Mouse (Mus musculus) CH12.LX (cell line): ENCODE measurements at regions not wholly inside any gene's neighbourhood (a gene's known extent, or its start where the extent isn't known, plus 50 kb on each side); places are given as distances from the start of the nearest gene placed in this dataset.

Source experiments
- DNase-seq: peaks from one replicate; pipeline ENCODE4 v3.0.0-alpha.2; 2013; ENCODE audit errors: extremely low read depth
- H3K27ac ChIP-seq: 2 replicates; pipeline ENCODE4 v1.5.1; 2012; ENCODE audit warnings: low read depth, mild to moderate bottlenecking, control low read depth, moderate library complexity; ENCODE audit not compliant: insufficient read depth
- H3K27me3 ChIP-seq: replicated peaks from 2 replicates; pipeline ENCODE3; 2012; ENCODE audit warnings: inconsistent platforms
- H3K36me3 ChIP-seq, 2 experiments: replicated peaks in 1 of 2; 2 replicates each; pipeline versions ENCODE3 to v1.6.1; 2012; ENCODE audit warnings: inconsistent platforms in 1 of 2, low read length in 1 of 2, mild to moderate bottlenecking in 1 of 2, mixed read lengths in 1 of 2, moderate library complexity in 1 of 2; ENCODE audit not compliant: control insufficient read depth in 1 of 2, insufficient read depth in 1 of 2
- H3K4me1 ChIP-seq, 2 experiments: 2 replicates each; pipeline ENCODE4 v1.6.1; 2012; ENCODE audit warnings: inconsistent platforms in 1 of 2, moderate library complexity in 1 of 2; ENCODE audit not compliant: insufficient read depth in 2 of 2, control insufficient read depth in 1 of 2
- H3K4me2 ChIP-seq: 2 replicates; pipeline ENCODE4 v1.6.1; 2012; ENCODE audit warnings: low read depth, mild to moderate bottlenecking, control low read depth; ENCODE audit not compliant: poor library complexity, insufficient read depth, severe bottlenecking
- H3K4me3 ChIP-seq, 3 experiments: fragments of 150-350 bp in 1 of 3; sonication (generic) in 1 of 3; replicated peaks in 1 of 3; 2 replicates each; pipeline versions ENCODE3 to v1.5.1; 2011 to 2012; ENCODE audit warnings: low read depth in 2 of 3, low read length in 2 of 3, mild to moderate bottlenecking in 2 of 3, moderate library complexity in 2 of 3, control low read depth in 1 of 3, improper control_type of control experiment in 1 of 3, inconsistent platforms in 1 of 3, mixed read lengths in 1 of 3; ENCODE audit not compliant: poor library complexity in 1 of 3
- H3K79me2 ChIP-seq: replicated peaks from 2 replicates; pipeline ENCODE4 v1.6.1; 2012; ENCODE audit warnings: mild to moderate bottlenecking, moderate library complexity; ENCODE audit not compliant: control insufficient read depth, poor library complexity, insufficient read depth, severe bottlenecking; ENCODE audit errors: extremely low read depth
- H3K9ac ChIP-seq: 2 replicates; pipeline ENCODE4 v1.6.1; 2012; ENCODE audit warnings: low read depth, mild to moderate bottlenecking, control low read depth, moderate library complexity; ENCODE audit not compliant: insufficient read depth
- H3K9me3 ChIP-seq: replicated peaks from 2 replicates; pipeline ENCODE3; 2012; ENCODE audit warnings: low read length, inconsistent platforms, mixed read lengths
- BHLHE40 ChIP-seq: IDR thresholded peaks from 2 replicates; pipeline ENCODE4 v1.6.1; 2011; ENCODE audit warnings: mild to moderate bottlenecking, low read depth, low read length, improper control_type of control experiment
- CHD1 ChIP-seq: IDR thresholded peaks from 2 replicates; pipeline ENCODE4 v1.6.1; 2012; ENCODE audit warnings: low read depth, low read length, improper control_type of control experiment, inconsistent platforms
- CHD2 ChIP-seq: IDR thresholded peaks from 2 replicates; pipeline ENCODE4 v1.6.1; 2011; ENCODE audit warnings: low read length, improper control_type of control experiment
- CTCF ChIP-seq, 2 experiments: IDR thresholded peaks in 1 of 2; conservative IDR thresholded peaks in 1 of 2; 2 replicates each; pipeline ENCODE4 v1.5.1; 2011 to 2012; ENCODE audit warnings: low read depth in 2 of 2, low read length in 2 of 2, improper control_type of control experiment in 1 of 2, inconsistent platforms in 1 of 2, mild to moderate bottlenecking in 1 of 2, moderate library complexity in 1 of 2
- E2F4 ChIP-seq: IDR thresholded peaks from 2 replicates; pipeline ENCODE4 v1.6.1; 2011; ENCODE audit warnings: low read depth, low read length, improper control_type of control experiment; ENCODE audit not compliant: insufficient replicate concordance
- ELF1 ChIP-seq: IDR thresholded peaks from 2 replicates; pipeline ENCODE4 v1.6.1; 2014; ENCODE audit warnings: low read depth, mild to moderate bottlenecking, inconsistent platforms, low read length, improper control_type of control experiment
- EP300 ChIP-seq: IDR thresholded peaks from 2 replicates; pipeline ENCODE4 v1.6.1; 2011; ENCODE audit warnings: low read length, improper control_type of control experiment
- HCFC1 ChIP-seq: IDR thresholded peaks from 2 replicates; pipeline ENCODE4 v1.6.1; 2012; ENCODE audit warnings: low read depth, mild to moderate bottlenecking, inconsistent platforms, low read length, improper control_type of control experiment
- IRF4 ChIP-seq: IDR thresholded peaks from 2 replicates; pipeline ENCODE4 v1.6.1; 2014; ENCODE audit warnings: low read depth, mild to moderate bottlenecking, inconsistent platforms, low read length, improper control_type of control experiment
- MAFK ChIP-seq: IDR thresholded peaks from 2 replicates; pipeline ENCODE4 v1.6.1; 2011; ENCODE audit warnings: low read length, improper control_type of control experiment; ENCODE audit not compliant: insufficient replicate concordance
- MAX ChIP-seq: IDR thresholded peaks from 2 replicates; pipeline ENCODE4 v1.6.1; 2011; ENCODE audit warnings: low read length, improper control_type of control experiment
- MEF2A ChIP-seq: IDR thresholded peaks from 2 replicates; pipeline ENCODE4 v1.6.1; 2014; ENCODE audit warnings: low read depth, mild to moderate bottlenecking, inconsistent platforms, low read length, improper control_type of control experiment, borderline replicate concordance
- NRF1 ChIP-seq: IDR thresholded peaks from 2 replicates; pipeline ENCODE4 v1.6.1; 2014; ENCODE audit warnings: low read depth, mild to moderate bottlenecking, inconsistent platforms, low read length, improper control_type of control experiment, moderate library complexity
- PAX5 ChIP-seq: IDR thresholded peaks from 2 replicates; pipeline ENCODE4 v1.6.1; 2012; ENCODE audit warnings: low read length, inconsistent platforms, mixed read lengths
- POLR2AphosphoS2 ChIP-seq: IDR thresholded peaks from 2 replicates; pipeline ENCODE4 v1.6.1; 2011; ENCODE audit warnings: low read depth, low read length, improper control_type of control experiment
- RCOR1 ChIP-seq: conservative IDR thresholded peaks from 2 replicates; pipeline ENCODE4 v1.6.1; 2012; ENCODE audit warnings: low read depth, mild to moderate bottlenecking, inconsistent platforms, low read length, improper control_type of control experiment
- TBP ChIP-seq: conservative IDR thresholded peaks from 2 replicates; pipeline ENCODE4 v1.6.1; 2011; ENCODE audit warnings: low read depth, low read length, improper control_type of control experiment
- UBTF ChIP-seq: IDR thresholded peaks from 2 replicates; pipeline ENCODE4 v1.6.1; 2012; ENCODE audit warnings: low read depth, mild to moderate bottlenecking, inconsistent platforms, low read length, improper control_type of control experiment, moderate library complexity
- ZKSCAN1 ChIP-seq: IDR thresholded peaks from 2 replicates; pipeline ENCODE4 v1.6.1; 2012; ENCODE audit warnings: low read depth, inconsistent platforms, low read length, improper control_type of control experiment, borderline replicate concordance
- dilution Hi-C: fragments of 300-500 bp; cut with MboI; formaldehyde crosslinking; loops from 2 replicates; pipeline ENCODE4 v1.14.3; 2020; ENCODE audit warnings: low sequenced_read_pairs; ENCODE audit not compliant: extremely low pct_unique_long_range_greater_than_20kb, extremely low pct_ligation_motif_present
- in situ Hi-C: fragments of 300-500 bp; cut with MboI; formaldehyde crosslinking; loops from 3 replicates; pipeline ENCODE4 v1.14.3; 2019; ENCODE audit warnings: low sequenced_read_pairs, low pct_ligation_motif_present, low pct_unique_long_range_greater_than_20kb, mixed read lengths

- no peaks in the 10 kb centered on the region for H3K4me1 ChIP-seq
- no peaks in the 10 kb centered on the region for H3K27me3 ChIP-seq
- dilution Hi-C loops = no loop called here
- no peak for TF ChIP-seq MEF2A
- no peak for TF ChIP-seq CHD1
- TF ChIP-seq CHD2 = no peak
- TF ChIP-seq EP300 = no peak
- TF ChIP-seq ZKSCAN1 = no peak
- no peak for TF ChIP-seq E2F4
- no peaks in the 10 kb centered on the region for H3K36me3 ChIP-seq
- no peak overlapping the region for H3K27ac ChIP-seq
- H3K9ac ChIP-seq = no peak overlapping the region
- no peak overlapping the region for H3K4me2 ChIP-seq
- in situ Hi-C loops = no loop called here
- DNase-seq = no peak
- H3K79me2 ChIP-seq = no peaks in the 10 kb centered on the region
- H3K9me3 ChIP-seq = peaks cover 20% of the 10 kb centered on the region
- H3K4me3 ChIP-seq = no peak overlapping the region
Observed at GRCm38 (mm10) chr1:47432829-47433228, 540.2 kb upstream of the Slc39a10 start.

GRCm38 (mm10) chr1:47405164-47405563 lies 512.5 kb upstream of the Slc39a10 start:
- no peaks in the 10 kb centered on the region for H3K36me3 ChIP-seq
- H3K27me3 ChIP-seq = no peaks in the 10 kb centered on the region
- dilution Hi-C loops = no loop called here
- no peak overlapping the region for H3K9ac ChIP-seq
- H3K4me1 ChIP-seq = no peaks in the 10 kb centered on the region
- H3K4me2 ChIP-seq = no peak overlapping the region
- DNase-seq = no peak
- TF ChIP-seq HCFC1 (no peak), ELF1 (no peak), PAX5 (no peak), TBP (no peak), NRF1 (no peak), CHD2 (no peak), IRF4 (no peak), UBTF (no peak), RCOR1 (no peak), MAFK (no peak), POLR2AphosphoS2 (no peak), EP300 (no peak), BHLHE40 (no peak), CTCF (conservative IDR thresholded peaks at IDR 0.05 in 1 of 2, IDR thresholded peaks at IDR 0.05 in 1 of 2; ENCODE audit: low read depth in 2 of 2, low read length in 2 of 2) (no peak), CHD1 (no peak), MEF2A (no peak), E2F4 (no peak), MAX (no peak)
- TF ChIP-seq, all 38 proteins: peak for 0
- no peak overlapping the region for H3K27ac ChIP-seq
- no peaks in the 10 kb centered on the region for H3K79me2 ChIP-seq
- in situ Hi-C loops = no loop called here
- peaks cover 13% of the 10 kb centered on the region for H3K9me3 ChIP-seq
- H3K4me3 ChIP-seq = no peak overlapping the region
